In genomic region chr3:50820776-50821175, GRCm38 (mm10) we compare ENCODE assay signal across 34 mouse cellular contexts.
"Had no signal": no experiment of that assay in that cellular context is flagged by ENCODE, and none has a peak within 500 bp of the region (broad histone marks: within the 10 kb centered on the region; RNA-seq: fewer than 3 reads in every experiment).

No protein-coding gene starts in this region.

- H3K36me3 ChIP-seq: heart, embryonic 10.5 days; heart, embryonic 12.5 days; heart, embryonic 13.5 days; heart, embryonic 15.5 days; hindbrain, embryonic 10.5 days; hindbrain, embryonic 12.5 days; hindbrain, embryonic 13.5 days; hindbrain, embryonic 15.5 days; intestine, embryonic 15.5 days; kidney, embryonic 15.5 days had no signal

- DNase-seq: heart, postnatal 10 days; heart, postnatal 14 days; heart, postnatal 4 days; kidney, adult 11 months; kidney, adult 18-20 months; kidney, adult 2 months; kidney, adult 8-10 months; kidney, adult 9 months; kidney, postnatal 10 days; kidney, postnatal 14 days; kidney, postnatal 25 days; kidney, postnatal 36 days; kidney, postnatal 4 days; layer of hippocampus, adult 9-11 months; layer of hippocampus, postnatal 36 days had no signal

- H3K4me2 ChIP-seq: heart, embryonic 11.5 days; heart, embryonic 12.5 days; heart, embryonic 13.5 days; heart, embryonic 15.5 days; hindbrain, embryonic 12.5 days; hindbrain, embryonic 13.5 days; hindbrain, embryonic 14.5 days; hindbrain, embryonic 15.5 days; intestine, embryonic 15.5 days; kidney, embryonic 15.5 days had no signal

- H3K4me3 ChIP-seq: heart, embryonic 10.5 days; heart, embryonic 12.5 days; heart, embryonic 13.5 days; heart, embryonic 15.5 days; hindbrain, embryonic 10.5 days; hindbrain, embryonic 12.5 days; hindbrain, embryonic 13.5 days; hindbrain, embryonic 15.5 days; intestine, embryonic 15.5 days; kidney, embryonic 15.5 days; layer of hippocampus, adult 2 months had no signal

- H3K9me3 ChIP-seq: heart, embryonic 10.5 days; heart, embryonic 12.5 days; heart, embryonic 13.5 days; heart, embryonic 15.5 days; hindbrain, embryonic 10.5 days; hindbrain, embryonic 12.5 days; hindbrain, embryonic 13.5 days; hindbrain, embryonic 15.5 days; intestine, embryonic 15.5 days; kidney, embryonic 15.5 days had no signal

- H3K27me3 ChIP-seq: heart, embryonic 12.5 days; heart, embryonic 13.5 days; heart, embryonic 15.5 days; hindbrain, embryonic 12.5 days; hindbrain, embryonic 13.5 days; hindbrain, embryonic 15.5 days; intestine, embryonic 15.5 days; kidney, embryonic 15.5 days had no signal

- H3K27ac ChIP-seq: heart, embryonic 10.5 days; heart, embryonic 13.5 days; heart, embryonic 15.5 days; hindbrain, embryonic 10.5 days; hindbrain, embryonic 12.5 days; hindbrain, embryonic 13.5 days; hindbrain, embryonic 14.5 days; hindbrain, embryonic 15.5 days; hindbrain, postnatal 0 days; intestine, embryonic 15.5 days; kidney, embryonic 15.5 days; kidney, postnatal 0 days; layer of hippocampus, adult 2 months had no signal

- H3K9ac ChIP-seq: heart, embryonic 12.5 days; heart, embryonic 13.5 days; heart, embryonic 15.5 days; hindbrain, embryonic 12.5 days; hindbrain, embryonic 13.5 days; hindbrain, embryonic 14.5 days; hindbrain, embryonic 15.5 days; intestine, embryonic 15.5 days; kidney, embryonic 15.5 days had no signal

- ATAC-seq: hindbrain, embryonic 16.5 days; hindbrain, postnatal 0 days; inflammation-experienced regulatory T-cells, adult 6 months; intestine, embryonic 15.5 days; intestine, embryonic 16.5 days; intestine, postnatal 0 days had no signal

- H3K4me1 ChIP-seq: hindbrain, embryonic 12.5 days; hindbrain, embryonic 13.5 days; intestine, embryonic 15.5 days; kidney, embryonic 15.5 days had no signal
